Mouse (Mus musculus): ENCODE data around the gene Pla2g4d.
A peak's percentile ranks its signal among the peaks of the same experiment; 100 is the strongest.

Pla2g4d gene

DNA sequence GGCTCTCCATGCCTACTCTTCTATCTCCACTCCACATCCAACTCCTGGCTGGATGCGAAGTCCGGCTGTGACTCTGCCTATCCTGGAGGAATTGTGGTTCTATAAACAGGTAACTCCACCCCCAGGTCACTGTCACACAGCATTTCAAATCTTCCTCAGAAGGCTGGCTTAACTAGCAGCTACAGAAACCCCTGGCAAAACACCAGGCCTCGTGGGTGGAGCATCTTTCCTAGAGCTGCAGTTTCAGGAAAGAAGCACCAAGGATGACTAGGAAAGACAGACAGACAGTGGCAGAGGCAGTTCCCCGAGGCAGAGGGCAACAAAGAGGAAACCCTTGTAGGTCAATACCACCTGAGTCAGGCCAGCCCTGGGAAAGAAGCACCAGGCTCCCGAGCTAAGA, at the start of gene Pla2g4d:
Pla2g4d (minus strand) TSS at position 203 of the 400 bp plus-strand sequence.
- DNase-seq, result no peak

DNA sequence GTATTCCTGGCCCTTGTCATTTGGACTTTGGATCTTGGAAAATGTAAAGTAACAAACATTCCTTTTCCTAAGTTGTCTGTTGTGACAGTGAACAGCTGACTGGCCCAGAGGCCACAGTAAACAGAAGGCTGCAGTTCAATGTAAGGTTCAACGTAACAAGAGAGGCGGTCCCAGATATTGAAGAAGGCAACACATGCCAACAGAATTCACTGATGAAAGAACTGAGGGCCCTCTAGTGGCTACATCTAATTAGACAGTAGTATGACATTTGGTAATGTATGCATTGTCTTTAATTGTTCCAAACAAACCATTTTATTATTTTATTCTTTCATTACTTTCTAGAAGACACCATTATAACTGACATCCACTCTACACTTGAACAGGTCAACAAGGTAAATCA, 48.9 kb upstream of the Pla2g4d start:
- DNase-seq, result no peak

DNA sequence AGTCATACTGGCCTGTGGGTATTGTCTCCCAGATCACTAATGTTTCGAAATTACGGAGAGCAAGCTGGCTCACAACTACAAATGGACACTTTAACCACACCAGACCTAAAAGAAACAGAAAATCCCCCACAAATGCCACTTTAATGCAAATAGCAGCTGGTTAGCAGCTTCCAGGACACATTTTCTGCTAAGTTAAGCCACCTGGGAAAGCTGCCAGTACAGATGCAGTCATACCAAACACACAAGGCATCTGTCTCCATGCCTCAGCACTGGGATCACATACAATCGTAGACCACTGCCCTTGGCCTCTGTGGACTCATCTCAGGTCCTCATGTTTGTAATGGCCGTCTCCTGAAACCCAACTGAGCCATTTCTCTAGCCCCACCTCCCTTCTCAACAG, 42.6 kb upstream of the Pla2g4d start:
- no peak for DNase-seq

DNA sequence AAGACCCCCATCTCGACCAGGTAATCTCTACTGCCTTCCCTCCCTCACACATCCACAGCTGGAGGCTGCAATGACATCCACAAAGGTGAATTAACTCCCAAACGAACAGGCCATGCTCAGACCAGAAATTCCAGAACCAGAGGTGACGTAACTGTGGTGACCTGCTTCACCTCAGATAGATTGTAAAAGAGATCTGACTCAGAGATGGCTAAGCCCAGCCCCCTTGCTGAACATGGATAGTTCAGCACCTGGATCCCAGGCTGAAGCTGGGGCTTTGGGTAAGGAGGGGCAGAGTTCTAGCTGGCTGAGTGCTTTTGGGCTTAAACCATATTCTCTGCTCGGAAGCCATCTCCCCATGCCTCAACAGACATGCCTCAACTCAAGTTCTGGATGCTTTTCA, 26.1 kb upstream of the Pla2g4d start:
- no peak for DNase-seq

DNA sequence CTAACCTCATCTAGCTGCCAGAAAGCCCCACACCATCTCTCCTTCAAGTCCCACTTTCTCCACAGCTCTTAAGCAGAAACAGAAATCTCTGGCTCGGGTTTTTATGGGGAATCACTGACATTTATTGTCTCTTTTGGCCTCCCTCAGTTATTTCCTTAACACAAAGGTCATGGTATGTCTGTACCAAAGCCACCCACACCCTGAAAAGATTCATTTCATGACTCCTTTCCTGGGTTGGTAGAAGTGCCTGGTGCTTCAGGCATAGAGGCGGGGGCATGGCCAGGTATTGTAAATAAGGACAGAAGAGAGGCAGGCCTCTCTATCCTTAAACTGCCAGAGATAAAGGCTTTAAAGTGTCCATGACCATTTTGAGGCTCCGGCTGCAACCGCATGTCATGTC, 25.5 kb upstream of the Pla2g4d start:
- no peak for DNase-seq

DNA sequence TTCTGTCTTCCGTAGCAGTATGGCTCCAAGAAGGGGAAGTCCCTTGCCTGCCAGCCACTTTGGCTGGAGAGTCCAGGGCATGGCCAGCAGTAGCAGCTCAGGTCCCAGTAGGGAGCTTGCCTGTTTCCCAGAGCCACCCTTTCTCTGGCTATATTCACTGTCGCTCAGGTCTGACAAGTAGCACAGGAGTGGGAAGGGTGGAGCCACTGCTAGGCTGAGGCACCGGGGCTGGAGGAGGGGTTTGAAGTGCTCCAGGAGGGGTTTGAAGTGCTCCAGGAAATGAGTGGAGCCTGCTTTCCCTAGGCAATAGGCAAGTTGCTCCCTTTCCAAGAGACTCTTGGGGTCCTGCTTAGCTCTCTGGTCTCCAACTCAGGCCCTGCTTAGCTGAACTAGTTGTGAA, 25.0 kb upstream of the Pla2g4d start, which contains the start of gene Pla2g4f:
Pla2g4f (minus strand) TSS at position 190 of the 400 bp plus-strand sequence.
- DNase-seq, result no peak

DNA sequence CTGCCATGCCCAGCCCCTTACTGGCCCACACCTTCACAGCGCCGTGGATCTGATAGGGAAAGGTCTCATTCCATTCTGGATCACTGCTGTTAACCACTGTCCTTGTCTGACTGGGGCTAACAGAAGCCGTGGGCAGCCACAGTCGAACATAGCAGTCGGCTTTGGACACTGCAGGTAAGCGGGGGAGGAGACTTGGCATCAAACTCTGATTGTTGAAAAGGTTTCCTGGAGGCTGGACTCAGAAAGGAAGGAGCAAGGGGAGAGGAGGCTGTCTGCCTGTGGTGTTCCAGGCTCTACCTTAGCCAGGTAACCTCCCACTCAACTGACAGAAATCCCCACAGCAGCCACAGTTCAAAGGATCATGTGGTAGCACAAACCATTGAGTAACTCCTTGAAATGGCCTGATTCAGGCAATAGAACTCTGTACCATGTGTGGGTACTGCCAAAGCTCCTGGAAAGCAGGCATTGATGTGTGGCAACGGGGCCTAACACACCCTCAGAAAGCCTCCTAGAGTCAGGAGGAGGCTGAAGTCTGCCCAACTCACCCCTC, 23.4 kb upstream of the Pla2g4d start:
- DNase-seq, result no peak

DNA sequence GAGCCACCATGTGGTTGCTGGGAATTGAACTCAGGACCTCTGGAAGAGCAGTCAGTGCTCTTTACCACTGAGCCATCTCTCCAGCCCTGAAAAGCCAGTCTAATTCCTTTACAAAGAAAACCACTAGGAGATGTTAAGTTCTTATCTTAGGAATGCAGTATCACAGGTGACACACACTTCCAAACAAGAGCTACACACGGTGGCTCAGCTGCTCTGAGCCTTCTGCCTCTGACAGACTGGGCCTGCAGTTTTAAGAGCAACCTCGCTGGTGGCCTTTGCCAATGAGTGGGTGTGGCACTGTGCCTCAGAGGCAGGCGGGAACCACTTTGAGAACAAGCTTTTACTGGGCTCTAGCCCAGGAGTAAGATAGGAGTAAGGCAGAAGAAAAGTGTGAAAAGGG, 15.1 kb upstream of the Pla2g4d start:
- DNase-seq, result no peak

DNA sequence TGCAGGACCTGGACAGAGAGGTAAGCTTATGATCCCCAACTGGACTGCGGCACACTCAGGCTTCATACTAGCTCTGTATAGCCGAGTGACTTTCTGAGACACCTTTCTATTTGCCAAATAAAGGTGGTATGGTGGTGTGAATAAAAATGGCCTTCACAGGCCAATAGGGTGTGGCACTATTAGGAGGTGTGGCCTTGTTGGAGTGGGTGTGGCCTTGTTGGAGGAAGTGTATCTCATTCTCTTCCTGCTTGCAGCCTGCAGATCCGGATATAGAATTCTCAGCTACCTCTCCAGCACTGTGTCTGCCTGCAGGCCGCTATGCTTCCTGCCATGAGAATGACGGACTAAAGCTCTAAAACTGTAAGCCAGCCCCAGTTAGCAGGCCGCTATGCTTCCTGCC, 12.1 kb upstream of the Pla2g4d start:
- DNase-seq, result no peak

DNA sequence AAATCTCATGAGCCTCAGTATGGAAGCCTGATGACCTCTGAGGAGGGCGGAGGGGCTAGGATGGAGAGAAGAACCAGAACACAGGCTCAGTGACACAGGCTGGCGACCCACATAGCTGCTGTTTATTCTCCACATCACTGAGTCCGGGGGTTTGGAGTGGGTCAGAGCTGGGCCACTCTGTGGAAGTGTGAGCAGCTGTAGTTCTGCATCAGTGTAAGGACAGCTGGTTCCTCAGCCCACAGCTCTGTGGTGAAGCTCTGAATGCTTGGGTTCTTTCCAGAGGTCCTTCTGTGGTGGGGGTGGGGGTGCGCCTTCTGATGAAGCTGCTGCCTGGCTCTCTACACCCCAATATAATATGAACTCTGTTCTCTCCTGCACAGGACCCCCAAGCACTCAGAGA, 10.9 kb upstream of the Pla2g4d start:
- no peak for DNase-seq

DNA sequence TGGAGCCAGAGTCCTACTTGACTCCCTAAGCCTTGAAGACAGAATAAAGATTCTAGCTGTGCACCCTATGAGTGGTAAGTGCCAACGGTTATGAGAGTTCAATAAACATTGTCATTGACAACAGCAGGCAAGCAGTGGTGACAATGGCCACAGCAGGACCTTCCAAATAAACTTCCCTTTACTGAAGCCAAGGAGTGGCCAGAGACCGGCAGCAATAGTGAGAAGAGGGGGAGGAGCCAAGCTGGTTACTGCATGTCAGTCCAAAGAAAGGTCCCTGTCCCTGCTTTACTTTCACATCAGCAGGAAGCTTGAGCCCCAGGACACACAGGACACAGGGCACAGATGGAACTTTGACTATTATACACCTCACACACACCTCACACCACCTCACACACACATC, 7.2 kb upstream of the Pla2g4d start:
- no peak for DNase-seq

DNA sequence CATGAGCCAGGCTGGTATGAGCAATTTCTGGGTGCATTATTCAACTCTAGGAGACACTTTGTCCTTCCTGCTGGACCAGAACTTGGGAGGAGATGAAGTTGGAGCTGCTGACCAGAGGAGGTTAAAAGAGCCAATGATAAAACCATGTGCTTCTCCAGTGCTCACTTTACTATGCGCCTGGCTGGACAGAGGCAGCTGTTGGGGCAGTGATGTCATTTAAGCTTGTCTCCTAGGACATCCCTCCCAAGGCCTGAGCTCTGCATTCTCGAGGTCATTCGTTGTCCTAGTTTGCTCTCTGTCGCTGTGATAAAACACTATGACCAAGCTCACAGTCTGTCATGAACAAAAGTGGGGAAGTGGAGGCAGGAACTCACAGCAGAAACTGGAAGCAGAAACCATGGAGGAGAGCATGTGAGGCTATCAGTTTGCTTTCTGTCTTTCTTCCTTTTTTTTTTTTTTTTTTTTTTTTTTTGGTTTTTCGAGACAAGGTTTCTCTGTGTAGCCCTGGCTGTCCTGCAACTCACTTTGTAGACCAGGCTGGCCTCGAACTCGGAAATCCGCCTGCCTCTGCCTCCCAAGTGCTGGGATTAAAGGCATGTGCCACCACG, 2.6 kb upstream of the Pla2g4d start:
- DNase-seq, result no peak

DNA sequence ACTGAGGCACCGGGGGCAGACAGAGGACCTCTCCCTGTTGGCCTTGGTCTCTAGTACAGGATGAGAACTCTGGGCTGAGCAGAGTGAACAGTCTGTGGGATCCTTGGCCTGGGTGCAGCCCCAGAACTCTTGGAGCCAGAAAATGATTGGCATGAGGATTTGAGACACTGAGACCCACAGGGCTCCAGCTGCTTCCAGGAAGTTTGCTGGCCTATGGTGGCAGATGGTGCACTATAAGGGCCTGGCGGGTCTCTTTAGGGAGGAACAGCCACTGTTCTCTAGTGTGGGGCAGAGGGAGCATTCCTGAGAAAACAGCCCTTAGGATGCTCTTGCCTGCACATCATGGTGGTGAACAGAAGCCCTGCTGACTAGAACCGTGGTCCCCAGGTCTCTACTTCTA, 596 bp downstream of the Pla2g4d start:
- no peak for DNase-seq

DNA sequence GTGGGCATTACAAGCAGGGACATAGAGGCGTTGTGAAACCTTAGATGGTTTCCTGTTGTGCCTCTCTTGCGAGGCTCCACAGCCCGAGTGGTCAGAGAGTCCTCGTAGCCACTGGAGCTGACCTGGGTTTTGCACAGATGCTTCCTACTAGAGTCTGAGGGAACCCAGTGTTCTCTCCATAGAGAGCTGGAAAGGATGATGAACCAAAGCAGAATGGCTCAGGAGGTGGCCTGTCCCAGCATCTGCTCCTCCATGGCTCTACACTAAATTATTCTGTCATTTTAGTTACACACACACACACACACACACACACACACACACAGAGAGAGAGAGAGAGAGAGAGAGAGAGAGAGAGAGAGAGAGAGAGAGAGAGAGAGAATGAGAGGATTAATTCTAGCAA, 3.4 kb downstream of the Pla2g4d start:
- no peak for DNase-seq

DNA sequence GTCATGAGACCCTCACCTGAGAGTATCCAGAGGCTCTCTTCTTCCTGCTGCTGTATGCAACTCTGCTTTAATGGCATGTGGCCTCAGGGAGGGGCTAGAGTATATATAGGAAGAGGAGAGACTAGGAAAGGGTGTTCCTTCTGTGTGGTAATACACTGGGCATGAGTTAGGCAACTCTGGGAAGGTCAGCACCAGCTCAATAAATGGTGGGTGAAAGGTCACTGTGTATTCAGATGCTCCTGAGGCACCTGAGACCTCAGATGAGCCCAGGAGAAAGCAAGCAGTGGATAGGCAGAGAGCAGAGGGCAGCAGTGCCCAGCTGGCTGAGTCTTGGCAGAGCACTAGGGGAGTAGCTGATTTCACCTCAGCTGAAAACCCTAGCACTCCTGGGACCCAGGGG, 4.3 kb downstream of the Pla2g4d start:
- DNase-seq, result no peak

DNA sequence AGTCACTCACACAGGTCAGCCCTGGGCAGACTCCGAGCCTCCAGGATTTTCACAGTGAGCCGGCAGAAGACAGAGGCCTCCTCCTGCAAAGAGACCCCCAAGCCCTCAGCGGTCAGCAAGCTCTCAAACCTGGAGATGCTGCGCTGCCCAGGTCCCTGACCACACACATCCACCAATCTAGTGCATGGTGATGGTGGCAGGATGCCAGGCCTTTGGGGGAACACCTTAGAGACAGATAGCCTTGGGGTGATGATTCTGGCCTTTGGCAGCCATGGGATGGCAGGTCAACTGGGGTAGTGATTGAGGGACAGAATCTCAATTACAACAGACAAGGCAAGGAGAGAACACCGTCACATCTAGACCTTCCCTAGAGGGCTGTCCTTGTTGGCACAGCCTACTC, 4.9 kb downstream of the Pla2g4d start:
- DNase-seq, result no peak

DNA sequence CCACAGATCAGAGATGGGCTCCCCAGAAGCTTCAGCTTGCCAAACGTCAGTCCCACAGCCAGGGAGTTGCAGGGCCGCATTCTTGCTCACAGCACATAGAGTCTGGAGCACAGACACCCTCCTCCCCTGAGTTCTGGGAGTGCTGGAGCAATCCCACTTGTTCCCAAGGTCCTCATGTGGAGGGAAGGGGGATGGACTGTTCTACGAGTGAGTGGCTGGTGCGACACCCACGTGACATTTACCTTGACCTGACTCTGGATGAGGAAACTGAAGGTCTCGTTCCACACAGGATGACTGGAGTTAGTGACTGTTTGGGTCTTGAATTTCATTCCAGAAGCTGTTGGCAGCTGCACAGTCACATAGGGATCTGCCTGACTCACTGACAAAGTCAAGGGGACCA, 5.4 kb downstream of the Pla2g4d start:
- DNase-seq, result no peak

DNA sequence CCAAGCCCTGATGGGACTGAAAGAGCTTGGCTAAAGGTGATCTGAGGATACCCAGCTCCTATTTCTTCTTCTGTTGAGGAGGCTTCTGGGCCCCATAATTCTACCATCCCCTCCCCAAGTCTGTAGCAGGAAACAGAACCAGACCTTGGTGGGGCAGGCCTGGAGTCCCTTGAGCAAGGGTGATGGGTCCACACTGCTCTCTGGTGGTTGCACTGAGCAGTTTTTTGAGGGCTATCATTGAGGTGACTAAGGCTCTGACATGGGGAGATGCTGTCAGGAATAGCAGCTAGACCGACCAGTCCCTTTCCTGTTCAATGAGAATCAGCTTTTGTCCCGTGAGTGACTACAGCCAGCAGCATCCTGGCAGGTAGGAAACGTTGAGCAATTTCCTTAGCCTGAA, 7.8 kb downstream of the Pla2g4d start:
- no peak for DNase-seq

DNA sequence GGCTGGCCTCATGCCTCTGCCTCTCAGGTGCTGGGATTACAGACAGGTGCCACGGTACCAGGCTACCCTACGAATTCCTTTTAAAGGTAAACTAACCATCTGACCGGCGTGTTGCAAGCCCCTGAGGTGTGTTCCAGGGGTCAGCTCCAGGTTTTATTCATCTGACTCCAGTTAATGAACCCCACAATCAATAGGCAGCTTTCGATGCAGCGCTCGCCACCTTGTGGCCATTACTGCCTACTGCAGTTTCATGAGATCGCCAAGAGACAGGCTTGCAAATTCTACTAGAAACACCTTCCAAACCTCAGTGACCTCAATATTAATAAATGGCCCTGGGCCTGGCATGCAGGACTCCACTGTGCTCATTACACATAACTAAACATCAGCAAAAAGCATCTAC, 9.0 kb downstream of the Pla2g4d start:
- no peak for DNase-seq

DNA sequence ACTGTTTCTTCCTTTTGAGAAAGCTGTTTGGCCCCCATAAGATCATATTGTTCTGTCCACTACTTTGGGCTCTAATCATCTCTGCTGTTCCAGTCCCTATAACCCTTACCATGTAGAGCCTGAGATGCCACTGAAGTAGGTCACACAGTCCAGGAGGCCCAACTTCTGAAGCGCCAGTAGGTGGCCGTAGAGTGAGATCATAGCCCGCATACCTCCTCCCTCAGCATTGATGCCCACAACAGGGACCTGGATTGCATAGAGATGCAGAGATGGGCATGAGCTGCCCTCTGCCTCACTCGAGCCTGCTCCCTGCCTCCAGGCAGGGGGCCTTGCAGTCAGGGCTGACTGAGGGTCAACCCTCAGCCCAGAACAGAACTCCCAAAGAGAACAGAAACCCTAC, 12.0 kb downstream of the Pla2g4d start:
- peak; percentile 55 for DNase-seq

DNA sequence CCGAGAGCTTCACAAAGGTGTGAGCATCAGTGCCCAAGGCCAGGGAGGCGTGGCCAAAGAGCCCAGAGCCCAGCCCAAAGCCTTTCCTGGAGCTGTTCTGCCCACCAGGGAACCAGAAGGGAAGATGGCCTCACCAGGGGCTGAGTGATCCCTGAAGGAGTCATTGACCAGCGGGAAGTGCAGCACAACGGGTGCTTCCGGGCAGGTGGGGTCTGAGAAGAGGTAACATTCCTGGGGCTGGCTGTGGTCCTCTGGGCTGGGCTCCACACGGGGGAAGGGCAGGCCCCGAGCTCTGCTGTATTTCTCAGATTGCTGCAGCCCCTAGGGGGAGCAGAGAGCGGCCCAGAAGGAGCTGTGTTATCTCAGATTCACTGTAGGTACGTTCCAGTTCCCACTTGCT, 20.4 kb downstream of the Pla2g4d start:
- peak; percentile 71 for DNase-seq

DNA sequence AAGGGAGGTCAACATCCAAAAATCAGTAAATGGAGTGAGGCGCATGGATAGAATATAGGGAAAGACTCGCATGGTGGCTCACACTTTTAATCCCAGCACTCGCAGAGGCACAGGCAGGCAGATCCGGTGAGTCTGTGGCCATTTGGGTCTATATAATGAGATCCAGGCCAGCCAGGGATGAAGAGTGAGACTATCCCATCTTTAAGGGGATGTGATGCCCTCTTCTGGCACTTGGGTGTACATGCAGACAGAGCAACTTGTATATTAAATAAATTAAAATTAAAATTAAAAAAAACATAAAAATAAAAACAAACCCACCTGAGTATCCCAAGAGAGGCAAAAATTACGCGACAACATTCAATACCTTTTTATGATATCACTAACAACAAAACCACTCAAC, 23.5 kb downstream of the Pla2g4d start:
- no peak for DNase-seq

DNA sequence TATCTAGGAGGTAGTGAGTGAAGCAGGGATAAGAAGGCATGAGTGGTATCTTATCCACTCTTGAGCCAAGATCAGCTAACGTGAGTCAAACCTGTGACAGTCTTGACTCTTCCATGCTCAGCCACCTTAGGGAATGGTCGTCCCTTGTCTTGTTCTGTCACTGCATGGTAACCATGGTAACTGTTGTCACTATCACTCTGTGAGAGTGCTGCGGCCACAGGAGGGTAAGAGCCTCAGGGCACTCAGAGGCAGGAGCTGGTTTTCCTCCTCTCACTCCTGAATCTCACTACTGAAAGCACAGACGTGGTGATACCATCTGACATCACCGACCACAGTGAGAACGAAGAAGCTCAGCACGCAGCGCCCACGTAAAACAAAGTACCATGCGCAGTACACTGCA, 24.1 kb downstream of the Pla2g4d start:
- peak; percentile 69 for DNase-seq

DNA sequence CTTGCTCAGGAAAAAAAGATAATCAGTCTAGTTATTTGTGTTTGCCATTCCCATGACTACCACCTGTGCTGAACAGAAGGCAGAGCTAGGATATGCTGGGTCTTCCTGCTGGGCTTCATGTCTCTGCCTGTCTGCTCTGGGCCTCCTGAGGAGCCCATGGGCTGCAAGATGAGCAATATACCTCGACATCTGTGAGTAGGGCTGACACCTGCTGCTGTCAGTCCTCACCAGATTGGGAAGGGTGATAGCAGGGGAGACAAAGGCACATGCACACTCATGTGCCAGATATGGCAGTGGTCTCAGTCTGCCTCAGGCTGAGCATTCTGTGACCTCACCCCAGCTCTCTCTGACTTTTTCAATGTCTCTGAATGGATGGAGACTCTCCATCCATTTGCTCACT, 26.1 kb downstream of the Pla2g4d start:
- DNase-seq, result no peak

DNA sequence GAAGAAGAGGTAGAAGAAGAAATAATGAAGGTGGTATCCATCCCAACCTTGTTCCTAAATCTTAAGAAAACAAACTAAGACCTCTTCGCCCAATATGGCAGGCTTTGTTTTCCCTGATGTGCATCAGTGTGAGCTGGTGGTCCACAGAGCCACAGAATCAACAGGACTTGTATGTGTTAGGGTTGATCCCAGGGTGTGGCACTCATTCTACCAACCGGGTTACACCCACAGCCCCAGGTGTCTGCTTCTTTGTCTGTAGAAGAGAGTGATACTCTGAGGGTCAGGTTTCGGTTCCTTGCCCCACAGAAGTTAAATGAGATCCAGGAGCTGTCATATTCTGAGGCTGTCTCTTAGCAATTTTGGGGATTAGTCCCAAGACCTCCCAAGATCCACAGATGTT, 27.7 kb downstream of the Pla2g4d start:
- peak; percentile 72 for DNase-seq
